Mouse (Mus musculus) midbrain, embryonic 15.5 days (tissue): ENCODE data around the gene Hist1h2bf. TPM values are rescaled to one million over a fixed set of nuclear protein-coding genes. Genes with fewer than 3 reads are reported as not detected.

Experiments
- microRNA-seq: library from miRNA; unstranded; fragments of <30 nt; microRNA quantifications from one replicate; pipeline ENCODE4, GENCODE M21; 2016
- polyA plus RNA-seq: library from polyadenylated mRNA; unstranded; fragments of >200 nt; fragmentation: Nextera tagmentation; extraction: Ambion mirVana; gene quantifications from 2 replicates; pipeline ENCODE4 v1.2.1, GENCODE M21; 2015

The Hist1h2bf gene
- polyA plus RNA-seq, 1 experiment from 2014 or later: 1.5 TPM

Small RNA genes within 50 kb of the gene (microRNA-seq; reads per million reads assigned to microRNA genes)
- gene Gm44297 (not detected), gene Gm44359 (not detected), gene Gm44394 (not detected)

Other genes with a start within 250 kb of the Hist1h2bf start
- 52.2 and 55.1 TPM in 2 replicates for gene Zfp322a, start 205.0 kb downstream of the Hist1h2bf start, polyA plus RNA-seq
- 9.8 and 9.9 TPM in 2 replicates for gene Abt1, start 150.3 kb downstream of the Hist1h2bf start, polyA plus RNA-seq
- gene Btn1a1, start 108.3 kb downstream of the Hist1h2bf start, polyA plus RNA-seq: 0.09 and 0.25 TPM in 2 replicates
- not detected in 2 replicates for gene Btn2a2, start 85.3 kb downstream of the Hist1h2bf start, polyA plus RNA-seq
- gene Hist1h4h, start 43.1 kb downstream of the Hist1h2bf start, polyA plus RNA-seq: 3.3 and 5.1 TPM in 2 replicates
- gene Hist1h2af, start 40.3 kb downstream of the Hist1h2bf start, polyA plus RNA-seq: 0.69 TPM in 1 of 2 replicates, not detected in the other
- gene Hist1h3g, start 38.8 kb downstream of the Hist1h2bf start, polyA plus RNA-seq: 2.2 TPM in 1 of 2 replicates, not detected in the other
- gene Hist1h2bh, start 30.8 kb downstream of the Hist1h2bf start, polyA plus RNA-seq: 0.15 and 0.44 TPM in 2 replicates
- 0.27 and 0.32 TPM in 2 replicates for gene Hist1h3f, start 30.1 kb downstream of the Hist1h2bf start, polyA plus RNA-seq
- gene Hist1h4f, start 22.5 kb downstream of the Hist1h2bf start, polyA plus RNA-seq: not detected in 2 replicates
- 0.14 and 0.15 TPM in 2 replicates for gene Hist1h1d, start 20.9 kb downstream of the Hist1h2bf start, polyA plus RNA-seq
- gene Hist1h3e, start 11.8 kb downstream of the Hist1h2bf start, polyA plus RNA-seq: 1.0 and 1.4 TPM in 2 replicates
- 14.8 and 15.4 TPM in 2 replicates for gene Hist1h2ae, start 3.0 kb downstream of the Hist1h2bf start, polyA plus RNA-seq
- 2.6 and 4.0 TPM in 2 replicates for gene Hist1h2bg, start 2.8 kb downstream of the Hist1h2bf start, polyA plus RNA-seq
- gene Hist1h2ad, start 185 bp upstream of the Hist1h2bf start, polyA plus RNA-seq: 1.6 TPM in 1 of 2 replicates, not detected in the other
- gene Hist1h3d, start 1.6 kb upstream of the Hist1h2bf start, polyA plus RNA-seq: 0.82 and 1.2 TPM in 2 replicates
- gene Hist1h4d, start 7.4 kb upstream of the Hist1h2bf start, polyA plus RNA-seq: 34.2 and 34.9 TPM in 2 replicates
- gene Hist1h2be, start 46.9 kb upstream of the Hist1h2bf start, polyA plus RNA-seq: 1.7 and 1.8 TPM in 2 replicates
- gene Hist1h1e, start 48.4 kb upstream of the Hist1h2bf start, polyA plus RNA-seq: 5.4 and 5.5 TPM in 2 replicates
- 0.32 and 0.37 TPM in 2 replicates for gene Hist1h2ac, start 109.8 kb upstream of the Hist1h2bf start, polyA plus RNA-seq
- 17.3 and 17.7 TPM in 2 replicates for gene Hist1h2bc, start 110.0 kb upstream of the Hist1h2bf start, polyA plus RNA-seq
- not detected in 2 replicates for gene Hist1h1t, start 121.6 kb upstream of the Hist1h2bf start, polyA plus RNA-seq
- 1.8 and 3.0 TPM in 2 replicates for gene Hist1h4c, start 124.3 kb upstream of the Hist1h2bf start, polyA plus RNA-seq
- gene Hfe, start 136.7 kb upstream of the Hist1h2bf start, polyA plus RNA-seq: 3.0 and 3.8 TPM in 2 replicates
- gene Hist1h1c, start 164.6 kb upstream of the Hist1h2bf start, polyA plus RNA-seq: 6.9 and 8.3 TPM in 2 replicates
- 0.41 and 1.4 TPM in 2 replicates for gene Hist1h3c, start 171.4 kb upstream of the Hist1h2bf start, polyA plus RNA-seq
- 0.37 and 0.83 TPM in 2 replicates for gene Hist1h2bb, start 172.5 kb upstream of the Hist1h2bf start, polyA plus RNA-seq
- 4.6 and 7.2 TPM in 2 replicates for gene Hist1h2ab, start 176.9 kb upstream of the Hist1h2bf start, polyA plus RNA-seq
- 0.67 and 1.2 TPM in 2 replicates for gene Hist1h3b, start 178.1 kb upstream of the Hist1h2bf start, polyA plus RNA-seq
- gene Hist1h4b, start 182.8 kb upstream of the Hist1h2bf start, polyA plus RNA-seq: 2.0 TPM in 1 of 2 replicates, not detected in the other
- not detected in 2 replicates for gene Hist1h4a, start 187.0 kb upstream of the Hist1h2bf start, polyA plus RNA-seq
- gene Hist1h3a, start 188.2 kb upstream of the Hist1h2bf start, polyA plus RNA-seq: 0.77 and 0.98 TPM in 2 replicates
- gene Hist1h1a, start 189.5 kb upstream of the Hist1h2bf start, polyA plus RNA-seq: 0.41 and 0.48 TPM in 2 replicates
- gene Trim38, start 195.7 kb upstream of the Hist1h2bf start, polyA plus RNA-seq: not detected in 2 replicates
- gene Slc17a2, start 232.8 kb upstream of the Hist1h2bf start, polyA plus RNA-seq: not detected in 2 replicates